Mouse (Mus musculus) telencephalon, adult 2 months (tissue): ENCODE measurements around the gene Ptbp3.
"Not testable (repeated sequence)": the region's sequence is repeated elsewhere in the genome, so short reads cannot be mapped to it uniquely, and the experiment has no call there.

Experiments used
- DNase-seq: peaks from one replicate; pipeline ENCODE4 v3.0.0-alpha.2; 2011; ENCODE audit warnings: low read depth, low spot score

Gene Ptbp3

DNA sequence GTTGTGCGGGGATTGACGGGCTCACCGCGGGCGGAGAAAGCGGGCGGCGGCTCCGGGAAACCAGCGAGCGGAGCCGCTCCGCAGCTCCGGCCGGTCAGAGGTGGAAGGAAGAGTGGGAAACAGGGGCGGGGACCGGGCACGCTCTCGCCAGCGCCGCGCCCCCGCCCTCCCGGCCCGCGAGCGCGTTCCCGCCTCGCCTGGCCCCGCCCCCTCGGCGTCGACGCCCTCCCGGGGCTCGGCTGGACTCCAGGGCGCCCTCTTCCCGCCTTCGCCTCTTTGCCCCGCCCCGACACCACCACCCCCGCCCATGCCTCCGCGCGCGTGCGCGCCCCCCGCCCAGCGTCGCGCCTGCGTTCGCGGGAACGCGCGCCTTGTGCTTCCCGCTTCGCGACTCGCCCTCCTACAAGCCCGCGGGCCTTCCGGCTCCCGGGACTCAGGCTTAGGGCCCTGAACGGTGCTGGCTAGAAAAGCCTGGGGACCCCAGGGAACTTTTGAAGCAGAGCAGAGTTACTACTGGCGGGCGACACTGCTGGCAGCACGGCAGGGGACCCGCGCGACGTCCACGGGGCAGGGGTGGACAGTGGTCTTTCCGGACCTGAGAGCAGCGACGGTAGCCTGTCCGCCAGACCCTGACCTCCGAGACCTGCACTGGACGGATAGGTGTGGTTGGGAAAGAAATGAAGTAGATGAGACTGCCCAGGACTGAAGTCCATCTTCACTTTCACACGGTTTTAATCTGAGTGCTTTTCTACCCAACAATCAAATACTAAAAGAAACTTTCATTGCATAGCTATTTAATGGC, at the start of gene Ptbp3:
TSS of gene Ptbp3 (minus strand) at position 190 of the 802 bp plus-strand sequence.
- DNase-seq, result peak; percentile 63

DNA sequence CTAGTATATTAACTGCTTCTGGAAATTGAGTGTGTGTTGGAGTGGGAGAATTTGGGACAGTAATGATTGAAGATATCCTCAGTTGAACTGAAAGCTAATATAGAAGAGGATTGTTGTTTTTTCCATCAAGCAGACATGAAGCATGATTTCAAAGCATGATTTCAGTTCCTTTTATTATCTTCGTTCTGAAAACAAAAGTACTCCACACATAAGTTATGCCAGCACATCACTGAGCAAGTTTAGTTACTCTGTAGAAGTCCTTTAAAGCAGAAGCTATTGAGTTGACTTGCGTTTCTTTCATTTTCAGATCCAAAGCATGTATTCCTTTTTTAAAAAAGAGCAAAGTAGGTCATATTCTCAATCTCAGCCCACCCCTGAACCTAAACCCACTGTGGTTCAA, 47.4 kb upstream of the Ptbp3 start:
- DNase-seq, result no peak

DNA sequence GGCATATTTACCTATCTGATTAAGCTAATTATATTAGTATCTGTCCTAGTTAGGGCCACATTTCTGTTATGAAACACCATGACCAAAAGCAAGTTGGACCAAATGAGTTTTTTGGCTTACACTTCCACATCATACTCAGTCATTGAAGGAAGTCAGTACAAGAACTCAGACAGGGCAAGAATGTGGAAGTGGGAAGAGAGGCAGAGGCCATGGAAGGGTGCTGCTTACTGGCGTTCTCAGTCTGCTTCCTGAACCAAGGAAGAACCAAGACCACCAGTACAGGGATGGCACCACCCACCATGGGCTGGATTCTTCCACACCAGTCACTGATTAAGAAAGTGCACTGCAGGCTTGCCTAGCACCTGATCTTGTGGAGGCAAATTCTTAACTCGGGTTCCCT, 45.5 kb upstream of the Ptbp3 start:
- no peak for DNase-seq

DNA sequence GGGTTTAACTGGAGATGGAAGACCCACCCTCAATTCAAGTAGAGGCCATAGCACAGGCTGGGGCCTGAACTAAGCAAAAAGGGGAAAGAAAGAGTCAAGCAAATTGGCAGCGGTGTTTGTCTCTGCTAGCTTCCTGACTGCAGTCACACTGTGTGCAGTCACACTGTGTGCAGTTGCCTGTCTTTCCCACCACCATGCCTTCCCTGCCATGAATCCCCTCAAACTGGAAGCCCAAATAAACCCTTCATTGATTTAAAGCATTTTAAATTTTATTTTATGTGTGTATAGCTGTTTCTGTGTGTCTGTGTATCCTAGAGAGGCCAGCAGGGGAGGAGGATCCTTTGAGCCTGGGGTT, 38.7 kb upstream of the Ptbp3 start:
- DNase-seq, result no peak

DNA sequence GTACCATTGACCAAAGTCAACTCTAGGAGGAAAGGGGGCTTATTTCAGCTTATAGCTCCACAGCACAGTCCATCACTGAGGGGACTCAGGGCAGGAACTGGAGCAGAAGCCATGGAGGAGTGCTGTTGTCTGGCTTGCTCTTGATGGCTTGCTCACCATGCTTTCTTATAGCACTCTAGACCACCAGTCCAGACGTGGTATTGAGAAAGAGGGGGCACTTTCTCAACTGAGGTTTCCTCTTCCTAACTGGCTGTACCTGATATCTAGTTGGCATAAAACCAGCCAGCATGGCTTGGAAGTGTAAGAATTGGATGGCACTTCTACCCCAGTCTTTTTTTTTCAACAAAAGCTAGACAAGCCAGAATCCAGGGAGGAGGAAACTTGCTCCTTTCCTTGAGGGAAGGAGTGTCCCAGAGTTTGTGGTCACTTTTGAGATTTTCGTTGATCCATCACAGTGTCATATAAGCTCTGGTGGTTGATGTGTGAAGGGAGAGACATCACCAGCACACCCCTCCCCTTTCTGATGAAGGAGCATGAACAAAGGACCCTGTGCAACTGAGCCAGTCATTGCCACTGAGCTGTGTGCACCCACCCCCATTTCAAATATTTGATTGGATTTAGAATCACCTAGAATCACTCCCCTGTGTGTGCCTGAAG, 38.2 kb upstream of the Ptbp3 start:
- DNase-seq, result no peak

DNA sequence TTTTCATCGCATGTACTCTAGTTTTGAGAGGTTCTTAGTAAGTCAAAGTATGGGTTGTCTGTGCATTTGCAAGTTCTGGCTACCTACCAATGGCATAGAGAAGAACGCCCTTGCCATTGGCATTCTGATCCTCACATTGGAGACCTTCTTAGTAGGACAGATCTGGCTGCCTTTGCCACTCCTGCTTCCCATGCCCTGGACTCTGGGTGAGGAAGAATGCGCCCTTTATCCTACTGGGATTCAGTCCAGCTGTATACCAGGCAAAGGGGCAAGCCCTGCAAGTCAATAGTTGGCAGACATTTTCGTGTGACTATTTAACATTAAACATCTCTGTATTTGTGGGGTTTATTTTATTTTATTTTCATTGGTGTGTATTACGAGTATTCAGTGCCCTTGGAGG, 35.9 kb upstream of the Ptbp3 start:
- no peak for DNase-seq

DNA sequence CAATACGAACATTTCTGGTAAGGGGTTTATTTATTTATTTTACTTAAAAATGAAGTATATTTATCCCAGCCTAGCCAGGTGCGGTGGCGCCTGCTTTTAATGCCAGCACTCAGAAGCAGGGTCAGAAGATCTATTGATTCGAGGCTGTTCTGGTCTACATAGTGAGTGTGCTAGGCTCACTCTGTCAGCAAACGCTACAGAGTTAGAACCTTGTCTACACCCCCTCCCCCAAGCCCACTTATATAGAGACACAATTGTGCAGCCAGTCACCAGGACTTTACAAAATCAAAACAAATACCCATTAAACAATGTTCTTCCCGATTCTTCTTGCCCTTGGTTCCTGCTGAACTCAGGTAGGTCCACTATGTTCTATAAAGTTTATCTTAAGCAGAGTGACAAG, 33.0 kb upstream of the Ptbp3 start:
- no peak for DNase-seq

DNA sequence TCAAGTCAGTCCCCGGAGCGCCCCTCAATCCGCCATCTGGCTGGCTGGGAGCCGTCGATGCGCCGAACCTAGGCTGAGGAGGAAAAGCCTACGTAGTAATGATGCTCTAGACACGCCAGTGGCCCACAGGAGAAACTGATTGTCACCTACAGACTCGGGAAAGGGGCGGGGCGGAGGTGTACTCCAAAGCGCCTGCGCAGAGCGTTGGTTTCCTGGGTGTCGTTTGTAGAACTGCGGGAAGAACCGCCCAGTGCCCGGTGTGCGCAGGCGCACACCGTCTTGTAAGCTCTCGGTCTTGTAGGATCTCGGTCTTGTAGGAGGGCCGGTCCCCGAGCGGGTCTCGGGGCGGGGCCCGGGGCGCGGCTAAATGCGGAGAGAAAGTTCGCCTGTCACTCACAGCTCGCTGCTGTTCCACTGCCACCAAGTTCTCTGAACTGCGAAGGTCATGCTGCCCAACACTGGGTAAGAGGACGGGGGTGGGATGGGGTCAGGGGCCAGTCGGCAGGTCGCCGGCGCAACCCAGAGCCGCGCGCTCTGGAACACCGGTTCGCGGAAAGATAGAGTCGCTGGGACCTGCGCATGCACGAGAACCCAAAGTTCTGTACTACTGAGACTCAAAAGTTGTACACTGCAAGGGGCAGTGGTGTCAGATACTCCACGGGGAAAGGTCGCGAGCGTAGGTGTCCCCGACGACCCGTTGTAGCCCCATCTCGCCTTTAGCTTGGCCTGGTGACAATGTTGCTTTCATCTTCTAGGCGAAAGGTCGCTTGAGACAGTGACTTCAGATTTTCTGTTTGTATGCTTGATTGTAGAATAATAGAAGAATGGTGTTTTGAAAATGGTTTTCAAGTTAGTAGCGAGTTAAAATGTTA, 32.4 kb upstream of the Ptbp3 start, which contains the start of gene Hsdl2:
TSS of gene Hsdl2 (plus strand) at position 250 of the 872 bp plus-strand sequence.
- DNase-seq, result peak; percentile 98

DNA sequence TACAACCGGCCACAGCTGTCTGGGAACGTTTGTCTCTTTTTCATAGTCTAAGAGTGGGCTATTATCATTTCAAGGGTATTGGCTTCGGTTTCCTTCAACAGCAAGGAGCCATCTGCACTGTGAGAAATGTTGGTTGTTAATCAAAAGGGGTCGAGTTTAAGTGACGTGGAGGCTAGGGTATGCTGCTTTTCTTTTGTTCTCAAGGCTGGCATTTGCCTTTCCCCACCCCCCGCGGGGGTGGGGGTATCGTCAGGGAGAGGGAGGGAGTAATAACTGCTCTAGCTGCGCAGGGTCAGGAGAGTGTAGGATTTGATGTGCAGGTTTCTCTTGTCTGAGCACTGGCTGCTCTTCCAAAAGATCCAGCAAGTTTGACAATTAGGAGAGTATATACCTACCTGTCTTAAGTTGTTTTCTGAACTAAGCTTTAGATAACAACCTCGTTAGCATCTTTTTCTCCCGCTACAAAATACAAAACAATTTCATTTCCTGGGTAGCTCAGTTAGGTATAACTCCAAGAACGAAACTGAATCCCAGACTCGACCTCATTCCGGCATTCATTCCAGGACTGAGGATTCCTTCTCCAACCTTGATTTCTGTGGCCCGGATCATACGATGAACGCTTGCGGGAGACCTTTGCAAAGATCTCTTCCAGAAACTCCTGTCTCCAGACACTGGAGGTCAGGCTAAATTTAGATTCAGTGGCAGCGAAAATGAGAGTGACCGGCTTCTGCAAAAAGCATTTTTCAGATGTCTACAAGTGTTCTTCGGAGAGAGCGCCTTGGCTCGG, 31.5 kb upstream of the Ptbp3 start:
- peak; percentile 18 for DNase-seq

DNA sequence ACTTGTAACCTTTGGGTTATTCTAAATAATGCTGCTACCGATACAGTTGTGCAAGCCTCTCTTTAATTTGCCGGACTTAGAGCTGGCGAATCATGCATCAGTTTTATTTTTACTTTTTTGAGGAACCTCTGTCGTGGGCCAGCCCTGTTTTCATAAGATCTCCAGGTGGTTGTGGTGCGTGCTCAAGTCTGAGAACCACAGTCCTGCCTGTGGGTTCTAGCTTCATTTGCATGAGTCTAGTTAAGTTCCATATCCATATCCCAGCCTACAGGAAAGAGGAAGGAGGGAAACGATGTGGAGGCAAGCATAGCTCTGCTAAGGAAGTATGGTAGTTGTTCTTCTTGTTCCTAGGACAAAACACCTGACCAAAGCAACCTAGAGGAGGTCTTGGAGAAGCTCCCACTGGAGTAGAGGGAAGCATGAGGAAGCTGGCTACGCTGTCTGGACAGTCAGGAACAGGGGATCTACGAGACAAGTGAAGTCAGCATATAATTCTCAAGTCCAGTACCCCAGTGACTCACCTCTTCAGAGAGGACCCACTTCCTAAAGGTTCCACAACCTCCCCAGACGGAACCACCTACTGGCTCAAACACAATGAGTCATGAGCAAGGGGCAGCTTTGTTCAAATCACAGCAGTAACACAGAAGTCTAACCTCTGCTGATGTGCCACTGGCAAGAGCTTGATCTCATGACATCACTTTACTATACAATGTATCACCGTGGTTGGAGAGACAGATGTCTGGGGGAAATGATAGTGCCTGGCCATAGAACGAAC, 26.2 kb upstream of the Ptbp3 start:
- no peak for DNase-seq

DNA sequence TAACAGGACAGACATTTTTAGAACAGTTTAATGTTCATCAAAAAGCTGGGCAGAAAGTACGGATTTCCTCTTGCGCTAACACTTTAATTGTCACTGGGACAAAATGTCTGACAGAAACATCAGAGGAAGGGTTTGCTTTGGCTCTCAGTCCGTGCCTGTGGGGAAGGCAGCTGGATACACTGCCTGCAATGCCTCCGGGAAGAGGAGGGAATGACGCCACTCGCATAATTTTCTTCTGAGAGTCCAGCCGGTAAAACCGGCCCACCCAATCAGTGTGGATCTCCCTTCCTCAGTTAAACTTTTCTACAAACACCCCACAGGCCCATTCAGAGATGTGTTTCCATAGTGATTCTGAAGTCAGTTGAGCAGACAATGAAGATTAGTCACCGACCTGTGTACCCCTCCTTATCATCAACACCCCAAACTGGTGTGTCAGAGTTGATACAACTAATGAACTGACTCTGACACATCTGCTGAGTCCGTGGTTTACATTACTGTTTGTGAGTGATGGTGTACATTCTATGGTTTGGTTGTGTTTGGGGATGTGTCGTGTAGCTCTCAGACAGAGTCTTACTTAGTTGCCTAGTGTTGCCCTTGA, 23.5 kb upstream of the Ptbp3 start:
- no peak for DNase-seq

DNA sequence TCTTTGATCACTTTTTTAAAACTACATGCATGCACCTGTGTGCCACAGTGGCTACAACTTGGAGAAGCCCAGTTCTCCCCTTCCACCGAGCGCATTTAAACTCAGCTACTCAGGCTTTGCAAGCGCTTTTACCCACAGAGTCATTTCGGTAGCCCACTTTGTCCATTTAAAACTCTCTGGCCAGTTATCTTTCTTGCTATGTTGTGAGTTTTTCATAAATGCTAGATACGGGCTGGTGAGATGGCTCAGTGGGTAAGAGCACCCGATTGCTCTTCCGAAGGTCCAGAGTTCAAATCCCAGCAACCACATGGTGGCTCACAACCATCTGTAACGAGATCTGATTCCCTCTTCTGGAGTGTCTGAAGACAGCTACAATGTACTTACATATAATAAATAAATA, 21.4 kb upstream of the Ptbp3 start:
- DNase-seq, result not testable (repeated sequence)

DNA sequence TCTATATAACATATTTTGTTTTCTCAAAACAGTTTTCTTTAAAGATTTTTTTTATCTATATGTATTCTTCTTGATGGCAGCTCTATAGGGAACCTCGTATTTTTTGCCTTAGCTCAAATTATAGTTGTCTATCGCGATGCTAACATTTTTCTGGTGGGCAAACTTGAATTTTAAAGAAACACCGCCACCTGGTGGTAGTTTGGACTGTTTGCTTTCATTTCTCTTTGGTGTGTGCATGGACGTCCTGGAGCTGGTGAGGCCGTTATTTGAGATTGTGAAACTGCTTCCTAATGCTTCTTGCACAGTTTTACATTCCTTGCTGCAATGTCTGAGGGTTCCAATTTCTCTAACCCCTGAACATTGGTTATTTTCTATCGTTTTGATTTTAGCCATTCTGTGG, 20.4 kb upstream of the Ptbp3 start:
- DNase-seq, result peak; percentile 59

DNA sequence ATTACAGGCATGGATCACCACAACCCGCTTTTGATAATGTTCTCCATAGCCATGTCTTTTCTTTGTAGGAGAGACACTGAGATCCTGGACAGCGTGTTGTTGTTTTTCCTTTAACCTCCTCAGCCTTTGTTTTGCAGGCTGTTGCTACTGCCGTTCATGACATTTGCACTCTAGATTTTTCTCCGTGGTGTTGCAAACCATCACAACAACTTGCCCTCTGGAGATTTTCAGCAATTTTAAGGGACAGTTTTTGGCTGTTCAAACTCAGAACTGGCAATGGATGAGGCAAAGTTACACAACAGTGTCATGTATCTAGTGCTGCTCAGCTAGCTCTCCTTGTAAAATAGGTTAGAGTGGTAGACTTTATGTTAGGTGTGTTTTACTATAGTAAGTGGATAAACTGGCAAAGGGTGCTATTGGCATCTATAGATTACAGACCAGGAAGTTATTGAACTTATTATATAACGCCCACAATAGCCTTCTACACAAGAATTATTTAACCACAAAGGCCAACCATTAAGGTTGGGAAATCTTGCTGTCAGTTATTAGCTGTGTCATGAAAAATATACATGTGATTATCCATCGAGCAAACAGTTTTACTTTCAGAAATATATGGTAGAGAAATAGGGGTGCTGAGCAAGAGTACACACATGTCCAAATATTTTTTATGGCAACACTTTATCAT, 18.6 kb upstream of the Ptbp3 start:
- DNase-seq, result no peak

DNA sequence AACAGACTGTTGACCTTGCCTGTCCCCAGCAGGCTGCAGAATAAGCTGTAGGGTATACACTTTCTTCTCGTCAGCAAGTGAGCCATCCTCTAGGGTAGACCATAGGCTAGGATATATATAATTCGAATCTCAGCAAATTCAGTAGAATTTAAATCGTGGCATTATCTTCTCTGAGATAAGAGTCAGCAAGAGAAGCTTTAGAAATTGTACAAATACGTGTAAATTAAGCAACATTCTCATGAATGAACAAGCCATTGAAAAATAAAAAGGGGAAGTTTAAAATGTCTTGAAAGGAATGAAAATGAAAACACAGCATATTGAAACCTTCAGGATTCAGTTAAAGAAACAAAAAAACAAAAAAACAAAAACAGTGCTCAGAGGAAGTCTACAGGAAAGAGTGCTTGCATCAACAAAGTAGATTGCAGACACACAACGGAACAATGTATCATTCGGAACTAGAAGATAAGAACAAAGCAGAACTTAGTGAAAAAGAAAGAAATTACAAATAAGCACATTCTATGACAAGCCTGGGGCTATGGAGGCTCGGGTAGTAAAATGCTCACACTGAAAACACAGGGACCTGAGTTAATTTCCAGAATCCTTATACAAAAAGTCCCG, 16.5 kb upstream of the Ptbp3 start:
- DNase-seq, result no peak

DNA sequence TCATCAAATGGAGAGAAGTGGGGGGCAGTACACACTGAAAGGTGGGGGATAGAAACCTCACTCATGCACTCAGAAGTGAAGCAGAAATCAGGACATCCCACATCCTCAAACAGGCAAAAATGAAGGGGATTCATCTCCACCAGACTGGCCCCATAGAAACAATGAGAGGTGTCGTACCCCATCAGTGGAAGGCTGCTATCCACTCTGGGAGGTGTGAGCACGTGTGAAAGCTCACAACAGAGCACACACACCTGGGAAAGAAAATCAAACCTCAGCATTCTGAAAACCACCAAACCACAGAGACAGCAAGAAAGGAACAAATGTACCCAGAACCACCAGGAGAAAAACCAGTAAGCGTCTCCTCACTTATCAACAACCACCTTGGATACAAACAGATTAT, 15.0 kb upstream of the Ptbp3 start:
- DNase-seq, result no peak

DNA sequence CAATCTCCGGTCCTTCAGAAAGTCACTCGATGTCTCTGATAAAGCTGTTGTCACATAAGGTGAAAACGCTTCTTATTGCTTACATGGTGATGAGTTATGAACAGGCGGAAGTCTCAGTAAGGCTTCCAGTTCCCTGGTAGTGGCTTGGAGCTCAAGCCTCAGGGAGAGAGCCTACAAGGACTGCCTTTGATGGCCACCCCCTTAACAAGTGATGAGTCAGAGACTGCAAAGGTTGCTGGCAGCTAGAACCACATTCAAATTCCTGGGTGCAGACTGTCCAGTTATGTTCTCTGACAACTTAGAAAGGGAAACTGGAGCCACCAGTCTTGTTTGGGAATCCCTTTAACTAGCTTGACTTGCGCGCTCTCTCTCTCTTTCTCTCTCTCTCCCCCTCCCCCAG, 11.0 kb upstream of the Ptbp3 start:
- DNase-seq, result no peak

DNA sequence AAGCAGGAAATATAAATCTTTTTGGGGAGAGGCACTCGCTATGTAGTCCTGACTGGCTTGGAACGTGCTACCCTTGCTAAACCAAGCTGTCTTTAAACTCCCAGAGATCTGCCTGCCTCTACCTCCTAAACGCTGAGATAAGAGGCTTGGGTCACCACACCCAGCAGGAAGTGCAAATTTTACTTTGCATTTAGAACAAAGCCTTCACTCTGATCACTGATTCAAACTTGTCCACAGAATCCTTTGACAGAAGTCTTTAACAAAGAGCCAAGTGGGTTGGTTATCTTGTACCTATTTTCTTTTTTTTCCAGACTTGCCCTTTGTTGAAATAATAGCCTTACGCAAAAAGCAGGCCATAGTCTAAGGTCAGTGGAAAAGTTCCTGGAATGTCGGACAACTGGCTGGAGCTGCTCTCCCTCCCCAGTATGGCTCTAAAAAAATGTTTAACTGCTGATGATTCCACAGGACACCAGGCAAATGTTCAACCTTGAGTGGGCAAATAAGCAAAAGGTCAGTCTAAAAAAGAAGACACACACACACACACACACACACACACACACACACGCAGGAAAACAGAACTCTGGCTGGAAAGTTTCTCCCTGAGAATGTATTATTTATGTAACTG, 9.0 kb upstream of the Ptbp3 start:
- DNase-seq, result no peak

DNA sequence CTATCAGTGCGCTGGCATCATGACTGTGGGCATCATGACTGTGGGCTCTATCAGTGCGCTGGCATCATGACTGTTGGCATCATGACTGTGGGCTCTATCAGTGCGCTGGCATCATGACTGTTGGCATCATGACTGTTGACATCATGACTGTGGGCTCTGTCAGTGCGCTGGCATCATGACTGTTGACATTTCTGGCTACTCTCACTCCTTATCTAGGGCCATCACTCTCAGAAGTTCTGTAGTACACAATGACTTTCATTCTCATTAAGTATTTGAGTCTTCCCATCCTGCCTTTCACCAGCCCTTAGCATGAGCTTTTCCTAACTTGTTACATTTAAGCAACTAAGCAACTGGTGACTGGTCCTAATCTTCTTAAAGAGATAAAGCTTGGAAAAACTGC, 8.2 kb upstream of the Ptbp3 start:
- not testable (repeated sequence) for DNase-seq
